Mouse (Mus musculus) layer of hippocampus, adult 2 months (tissue): Measurements from ENCODE around the gene Gm30083. TPM values are rescaled to one million over a fixed set of nuclear protein-coding genes. Genes with fewer than 3 reads are reported as not detected.

Experiments used
- DNase-seq, 2 experiments: peaks; one replicate each; pipeline ENCODE4 v3.0.0; 2022; ENCODE audit warnings: low spot score in 2 of 2
- H3K27ac ChIP-seq: fragments of 200-600 bp; 2 replicates; pipeline ENCODE4 v1.8.1; 2022
- H3K4me3 ChIP-seq: fragments of 200-600 bp; 2 replicates; pipeline ENCODE4 v1.8.1; 2022; ENCODE audit warnings: mild to moderate bottlenecking
- CTCF ChIP-seq: fragments of 200-600 bp; conservative IDR thresholded peaks from 2 replicates; pipeline ENCODE4 v1.8.1; 2022; ENCODE audit warnings: antibody characterized with exemption, mild to moderate bottlenecking, moderate library complexity
- total RNA-seq, 2 experiments: library from RNA; stranded (reverse); gene quantifications; 2 replicates each; pipeline ENCODE4 v1.2.3; 2021

The Gm30083 gene
- total RNA-seq, 2 experiments from 2014 or later, result not detected

GRCm38 (mm10) chr14:33993521-33994289, 21.3 kb downstream of the Gm30083 start:
- Histone ChIP-seq H3K27ac (no peak overlapping the region), H3K4me3 (no peak overlapping the region)
- TF ChIP-seq CTCF, result no peak
- no peak for DNase-seq

- no peak for TF ChIP-seq CTCF
These were observed 21.9 kb downstream of the Gm30083 start for GRCm38 (mm10) chr14:33993051-33993450.

GRCm38 (mm10) chr14:33991971-33992370, 23.0 kb downstream of the Gm30083 start:
- Histone ChIP-seq H3K27ac (no peak overlapping the region), H3K4me3 (no peak overlapping the region)
- TF ChIP-seq CTCF, result no peak
- DNase-seq, result no peak

More at GRCm38 (mm10) chr14:33993051-33993450, 21.9 kb downstream of the Gm30083 start:
- H3K27ac ChIP-seq, result no peak overlapping the region
- no peak overlapping the region for H3K4me3 ChIP-seq
- DNase-seq, result no peak

- DNase-seq, result no peak
- TF ChIP-seq CTCF, result no peak
These were observed 25.8 kb downstream of the Gm30083 start for GRCm38 (mm10) chr14:33989201-33989600.

GRCm38 (mm10) chr14:33978604-33979059, 36.4 kb downstream of the Gm30083 start, which contains the start of gene Zfp488:
Zfp488 (minus strand) TSS chr14:33978764.
- peak in 1 of 2 experiments; percentile 16 for DNase-seq
- Histone ChIP-seq H3K27ac (peak within 1 kb of the TSS; percentile 70), H3K4me3 (peak within 1 kb of the TSS; percentile 44)
- no peak for TF ChIP-seq CTCF

More at GRCm38 (mm10) chr14:33989201-33989600, 25.8 kb downstream of the Gm30083 start:
- H3K27ac ChIP-seq, result no peak overlapping the region
- no peak overlapping the region for H3K4me3 ChIP-seq

- Histone ChIP-seq H3K27ac (peak overlapping the region; percentile 70), H3K4me3 (peak overlapping the region; percentile 44)
- no peak for TF ChIP-seq CTCF
- DNase-seq, result no peak
These were observed 37.2 kb downstream of the Gm30083 start for GRCm38 (mm10) chr14:33977748-33978147.

- DNase-seq, result peak in 1 of 2 experiments; percentile 19
- no peak overlapping the region for H3K4me3 ChIP-seq
- TF ChIP-seq CTCF, result no peak
- H3K27ac ChIP-seq, result 0 out of 2 replicates have a peak overlapping the region, but pooled peaks have one; percentile 43
These were observed 40.2 kb downstream of the Gm30083 start for GRCm38 (mm10) chr14:33974752-33975151.

GRCm38 (mm10) chr14:33972679-33973078, 42.3 kb downstream of the Gm30083 start:
- TF ChIP-seq CTCF, result peak; percentile 45
- Histone ChIP-seq H3K4me3 (no peak overlapping the region), H3K27ac (no peak overlapping the region)
- DNase-seq, result no peak

GRCm38 (mm10) chr14:33965675-33966074, 49.3 kb downstream of the Gm30083 start:
- TF ChIP-seq CTCF, result peak; percentile 59
- DNase-seq, result no peak
- Histone ChIP-seq H3K4me3 (no peak overlapping the region), H3K27ac (no peak overlapping the region)

- TF ChIP-seq CTCF, result peak; percentile 94
- Histone ChIP-seq H3K27ac (no peak overlapping the region), H3K4me3 (no peak overlapping the region)
- peak; percentile 45 to 74 for DNase-seq
These were observed 55.6 kb downstream of the Gm30083 start for GRCm38 (mm10) chr14:33959341-33959740.

GRCm38 (mm10) chr14:33958841-33959240, 56.1 kb downstream of the Gm30083 start:
- TF ChIP-seq CTCF, result no peak
- DNase-seq, result no peak
- H3K4me3 ChIP-seq, result no peak overlapping the region

GRCm38 (mm10) chr14:33958186-33958585, 56.8 kb downstream of the Gm30083 start:
- TF ChIP-seq CTCF, result no peak
- no peak overlapping the region for H3K27ac ChIP-seq

More at GRCm38 (mm10) chr14:33958841-33959240, 56.1 kb downstream of the Gm30083 start:
- no peak overlapping the region for H3K27ac ChIP-seq

GRCm38 (mm10) chr14:33956055-33956454, 58.9 kb downstream of the Gm30083 start:
- no peak overlapping the region for H3K27ac ChIP-seq
- no peak for DNase-seq
- H3K4me3 ChIP-seq, result no peak overlapping the region
- TF ChIP-seq CTCF, result peak; percentile 45

More at GRCm38 (mm10) chr14:33958186-33958585, 56.8 kb downstream of the Gm30083 start:
- no peak overlapping the region for H3K4me3 ChIP-seq
- DNase-seq, result no peak
